Mouse (Mus musculus): ENCODE measurements around the gene Pecr.

DNA sequence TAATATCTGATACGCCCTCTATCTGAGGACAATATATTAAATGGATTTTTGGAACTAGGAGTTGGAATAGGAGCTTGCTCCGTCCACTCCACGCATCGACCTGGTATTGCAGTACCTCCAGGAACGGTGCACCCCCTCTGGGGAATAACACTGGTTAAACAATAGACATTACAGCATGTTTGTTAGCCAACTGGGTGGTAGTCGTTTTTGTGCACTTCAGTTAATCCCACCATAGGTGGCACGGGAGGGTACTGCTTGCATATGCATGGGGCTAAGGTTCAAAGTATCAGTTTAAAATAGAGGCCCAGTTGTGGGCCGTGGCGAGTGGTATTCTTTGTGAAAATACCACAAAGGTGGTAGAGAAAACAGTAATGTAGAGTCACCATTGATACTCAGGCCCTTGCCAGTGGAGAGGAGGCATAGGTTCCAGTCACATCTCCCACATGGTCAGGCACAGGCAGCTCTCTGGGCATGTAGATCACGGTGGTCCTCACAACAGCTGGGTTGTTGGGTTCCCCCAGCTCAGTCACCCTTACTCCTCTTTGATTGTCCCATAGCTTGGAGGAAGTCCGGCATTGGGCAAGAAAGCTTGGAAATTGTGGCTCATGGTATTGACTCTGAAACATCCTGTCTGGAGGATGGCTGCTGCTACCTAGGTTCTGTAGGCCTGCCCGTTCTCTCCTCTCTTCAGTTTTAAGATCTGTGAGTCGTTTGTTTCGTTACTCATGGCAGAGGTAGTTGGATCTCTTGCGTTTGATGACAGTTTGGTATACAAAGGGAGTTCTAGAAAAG, 28.9 kb downstream of the Pecr start:
- TF ChIP-seq CTCF (IDR thresholded peaks at IDR 0.05; ENCODE audit: low read depth), result peak; percentile 31
- no peak; the same call in 1 of the 2 replicates for TF ChIP-seq EP300 (IDR thresholded peaks at IDR 0.05; ENCODE audit: low read depth)

Data from liver, postnatal 0 days (tissue).